Mouse (Mus musculus): Measurements from ENCODE around the gene Itgb1bp1.

- no peak for TF ChIP-seq CTCF (conservative IDR thresholded peaks at IDR 0.05; ENCODE audit: low read length)
- TF ChIP-seq POU5F1 (IDR thresholded peaks at IDR 0.05; ENCODE audit: borderline replicate concordance, low read length): no peak
- TF ChIP-seq NANOG (IDR thresholded peaks at IDR 0.05; ENCODE audit: borderline replicate concordance, low read length): no peak
Measured at GRCm38 (mm10) chr12:21207422-21207821, 78.7 kb downstream of the Itgb1bp1 start.
